Mouse (Mus musculus): Measurements from ENCODE around the gene Fkbpl. TPM values are rescaled to one million over a fixed set of nuclear protein-coding genes. Genes with fewer than 3 reads are reported as not detected.

The Fkbpl gene
- total and polyA plus RNA-seq, 3 experiments: 5.5 to 8.2 (median 6.2) TPM

DNA sequence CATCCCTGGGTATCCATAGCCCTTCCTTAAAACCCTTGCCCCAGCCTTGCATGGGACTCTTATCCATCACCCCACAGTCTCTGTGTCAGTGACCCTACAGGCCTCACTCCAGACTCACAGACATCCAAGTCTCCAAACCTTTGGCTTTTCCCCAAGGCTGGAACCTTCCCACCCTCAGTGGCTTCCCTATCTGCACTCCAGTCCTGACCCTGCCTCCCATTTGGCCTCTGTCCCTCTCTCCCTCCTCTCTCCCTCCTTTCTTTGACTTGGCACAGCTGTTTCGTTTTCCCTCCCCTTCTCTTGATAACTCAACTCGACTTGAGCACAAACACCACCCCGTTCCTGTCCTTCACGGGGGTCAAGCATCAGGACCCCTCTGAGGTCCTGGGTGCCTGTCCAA is 45.9 kb downstream of the Fkbpl start:
- Histone ChIP-seq H3K9me3 (replicated peaks; ENCODE audit: low read length) (peaks cover 4% of the 10 kb centered on the region), H3K27me3 (replicated peaks) (peaks cover 87% of the 10 kb centered on the region), H3K9ac (ENCODE audit: insufficient read depth, low read depth) (no peak overlapping the region), H3K4me3 (replicated peaks in 1 of 3; ENCODE audit: low read depth in 2 of 3, low read length in 2 of 3, poor library complexity in 1 of 3) (no peak overlapping the region), H3K4me2 (ENCODE audit: insufficient read depth, low read depth, poor library complexity, severe bottlenecking) (no peak overlapping the region), H3K36me3 (replicated peaks in 1 of 2; ENCODE audit: control insufficient read depth in 1 of 2, insufficient read depth in 1 of 2, low read length in 1 of 2) (no peaks in the 10 kb centered on the region), H3K4me1 (ENCODE audit: control insufficient read depth in 1 of 2, insufficient read depth in 2 of 2) (0 out of 4 replicates have a peak, but pooled peaks cover 0 to 2% of the 10 kb centered on the region in 2 experiments), H3K27ac (ENCODE audit: insufficient read depth, low read depth) (no peak overlapping the region), H3K79me2 (replicated peaks; ENCODE audit: control insufficient read depth, extremely low read depth, insufficient read depth, poor library complexity, severe bottlenecking) (no peaks in the 10 kb centered on the region)
- in situ Hi-C loops (cut with MboI; ENCODE audit: low pct_ligation_motif_present, low pct_unique_long_range_greater_than_20kb, low sequenced_read_pairs): no loop called here
- TF ChIP-seq MAX (IDR thresholded peaks at IDR 0.05; ENCODE audit: low read length) (no peak), TCF12 (IDR thresholded peaks at IDR 0.05; ENCODE audit: low read depth, low read length) (no peak), USF1 (IDR thresholded peaks at IDR 0.05; ENCODE audit: low read depth, low read length) (no peak), JUND (conservative IDR thresholded peaks at IDR 0.05; ENCODE audit: low read depth, low read length) (no peak), ETS1 (conservative IDR thresholded peaks at IDR 0.05; ENCODE audit: low read depth, low read length) (no peak), POLR2AphosphoS2 (IDR thresholded peaks at IDR 0.05; ENCODE audit: low read depth, low read length) (no peak), E2F4 (IDR thresholded peaks at IDR 0.05; ENCODE audit: insufficient replicate concordance, low read depth, low read length) (no peak), NRF1 (IDR thresholded peaks at IDR 0.05; ENCODE audit: low read depth, low read length) (no peak), UBTF (IDR thresholded peaks at IDR 0.05; ENCODE audit: low read depth, low read length) (no peak), ELF1 (IDR thresholded peaks at IDR 0.05; ENCODE audit: low read depth, low read length) (no peak), CHD2 (IDR thresholded peaks at IDR 0.05; ENCODE audit: low read length) (no peak), POLR2A (IDR thresholded peaks at IDR 0.05; ENCODE audit: low read depth, low read length) (no peak), CHD1 (IDR thresholded peaks at IDR 0.05; ENCODE audit: low read depth, low read length) (no peak), HCFC1 (IDR thresholded peaks at IDR 0.05; ENCODE audit: low read depth, low read length) (no peak), TBP (conservative IDR thresholded peaks at IDR 0.05; ENCODE audit: low read depth, low read length) (no peak), MYC (IDR thresholded peaks at IDR 0.05; ENCODE audit: low read depth, low read length) (no peak), KAT2A (IDR thresholded peaks at IDR 0.05; ENCODE audit: insufficient replicate concordance, low read length) (no peak)
- no peak for DNase-seq (ENCODE audit: extremely low read depth)
- dilution Hi-C loops (cut with MboI; ENCODE audit: extremely low pct_ligation_motif_present, extremely low pct_unique_long_range_greater_than_20kb, low sequenced_read_pairs): no loop called here

DNA sequence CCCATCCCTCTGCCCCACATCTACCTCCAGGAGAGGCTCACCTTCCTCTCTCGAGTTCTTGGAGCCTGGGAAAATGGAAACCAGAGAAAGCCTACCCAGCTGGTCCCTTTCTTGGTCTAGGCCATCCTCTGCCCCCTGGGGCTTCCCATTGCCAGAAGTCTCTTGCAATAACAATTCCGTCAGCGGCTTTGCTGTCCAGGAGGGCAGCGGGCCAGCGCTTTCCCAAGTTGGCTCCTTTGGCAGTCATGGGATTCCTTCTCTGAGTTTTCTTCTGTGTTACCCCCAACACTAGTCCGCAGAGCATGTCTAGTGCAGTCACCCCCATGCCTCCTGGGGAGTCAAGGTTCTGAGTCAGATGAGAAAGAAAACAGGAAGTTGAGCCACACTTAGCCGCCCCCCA is 48.3 kb downstream of the Fkbpl start:
- Histone ChIP-seq H3K4me2 (ENCODE audit: insufficient read depth, low read depth, poor library complexity, severe bottlenecking) (no peak overlapping the region), H3K27ac (ENCODE audit: insufficient read depth, low read depth) (no peak overlapping the region), H3K9me3 (replicated peaks; ENCODE audit: low read length) (peaks cover 8% of the 10 kb centered on the region), H3K4me3 (replicated peaks in 1 of 3; ENCODE audit: low read depth in 2 of 3, low read length in 2 of 3, poor library complexity in 1 of 3) (no peak overlapping the region), H3K9ac (ENCODE audit: insufficient read depth, low read depth) (no peak overlapping the region), H3K36me3 (replicated peaks in 1 of 2; ENCODE audit: control insufficient read depth in 1 of 2, insufficient read depth in 1 of 2, low read length in 1 of 2) (no peaks in the 10 kb centered on the region), H3K4me1 (ENCODE audit: control insufficient read depth in 1 of 2, insufficient read depth in 2 of 2) (0 out of 4 replicates have a peak, but pooled peaks cover 0 to 2% of the 10 kb centered on the region in 2 experiments), H3K27me3 (replicated peaks) (peaks cover 78% of the 10 kb centered on the region), H3K79me2 (replicated peaks; ENCODE audit: control insufficient read depth, extremely low read depth, insufficient read depth, poor library complexity, severe bottlenecking) (no peaks in the 10 kb centered on the region)
- TF ChIP-seq MAFK (IDR thresholded peaks at IDR 0.05; ENCODE audit: insufficient replicate concordance, low read length) (no peak), MYC (IDR thresholded peaks at IDR 0.05; ENCODE audit: low read depth, low read length) (no peak), CHD1 (IDR thresholded peaks at IDR 0.05; ENCODE audit: low read depth, low read length) (no peak), PAX5 (IDR thresholded peaks at IDR 0.05; ENCODE audit: low read length) (no peak), CTCF (conservative IDR thresholded peaks at IDR 0.05 in 1 of 2, IDR thresholded peaks at IDR 0.05 in 1 of 2; ENCODE audit: low read depth in 2 of 2, low read length in 2 of 2) (no peak), MEF2A (IDR thresholded peaks at IDR 0.05; ENCODE audit: borderline replicate concordance, low read depth, low read length) (no peak), BHLHE40 (IDR thresholded peaks at IDR 0.05; ENCODE audit: low read depth, low read length) (no peak), RCOR1 (conservative IDR thresholded peaks at IDR 0.05; ENCODE audit: low read depth, low read length) (no peak), GABPA (IDR thresholded peaks at IDR 0.05; ENCODE audit: insufficient replicate concordance, low read depth, low read length) (no peak), JUN (IDR thresholded peaks at IDR 0.05; ENCODE audit: insufficient read depth, low read depth, low read length) (no peak), ETS1 (conservative IDR thresholded peaks at IDR 0.05; ENCODE audit: low read depth, low read length) (no peak), TCF12 (IDR thresholded peaks at IDR 0.05; ENCODE audit: low read depth, low read length) (no peak), POLR2AphosphoS2 (IDR thresholded peaks at IDR 0.05; ENCODE audit: low read depth, low read length) (no peak), MXI1 (IDR thresholded peaks at IDR 0.05; ENCODE audit: low read depth, low read length) (no peak), MAX (IDR thresholded peaks at IDR 0.05; ENCODE audit: low read length) (no peak), E2F4 (IDR thresholded peaks at IDR 0.05; ENCODE audit: insufficient replicate concordance, low read depth, low read length) (no peak), RAD21 (IDR thresholded peaks at IDR 0.05; ENCODE audit: low read depth, low read length) (no peak), ZC3H11A (IDR thresholded peaks at IDR 0.05; ENCODE audit: low read depth, low read length) (no peak)
- dilution Hi-C loops (cut with MboI; ENCODE audit: extremely low pct_ligation_motif_present, extremely low pct_unique_long_range_greater_than_20kb, low sequenced_read_pairs): no loop called here
- no peak for DNase-seq (ENCODE audit: extremely low read depth)
- in situ Hi-C loops (cut with MboI; ENCODE audit: low pct_ligation_motif_present, low pct_unique_long_range_greater_than_20kb, low sequenced_read_pairs): no loop called here

All from CH12.LX (cell line).